Comparison of ENCODE assay signal across 8 mouse cellular contexts in the genomic region with DNA sequence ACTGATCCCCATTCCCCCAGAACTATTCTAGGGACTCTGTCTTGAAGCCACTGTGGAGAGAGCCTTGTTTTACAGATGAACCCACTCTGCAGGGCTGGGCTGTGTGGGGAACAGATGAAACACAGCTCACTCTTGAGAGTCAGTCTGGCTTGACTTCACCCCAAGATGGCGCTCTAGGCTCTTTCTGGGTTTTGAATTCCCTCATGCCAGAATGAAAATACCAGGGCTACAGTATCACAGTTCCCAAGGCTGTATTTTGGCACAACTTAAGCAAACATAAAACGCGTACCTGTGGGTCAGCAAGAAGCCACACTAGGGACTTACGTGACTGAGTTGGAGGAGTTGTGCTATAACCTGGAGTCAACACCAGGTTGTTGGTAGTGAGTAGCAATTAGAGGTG. TPM values are rescaled to one million over a fixed set of nuclear protein-coding genes. Genes with fewer than 3 reads are reported as not detected.
DNase-seq lines count a peak whose midpoint lies in the region; ATAC-seq lines count a peak whose summit lies in the region.

No protein-coding gene starts in this region.

- peak; percentile 23 to 53; a peak in 3 of 4 replicates for ATAC-seq in hematopoietic stem cell, adult 5-6 weeks (replicated peaks in 1 of 2; ENCODE audit: insufficient read depth in 1 of 2, low FRiP score in 2 of 2, low TSS enrichment in 1 of 2, low read depth in 1 of 2, poor library complexity in 2 of 2, severe bottlenecking in 2 of 2)
- ATAC-seq in megakaryocyte-erythroid progenitor cell, adult 5-6 weeks (replicated peaks; ENCODE audit: low FRiP score, low TSS enrichment, poor library complexity, severe bottlenecking): peak; percentile 64; the same call in 1 of the 2 replicates

- DNase-seq in ovary, postnatal 36 days (ENCODE audit: low spot score): peak; percentile 62
- DNase-seq in ovary, adult 18-20 months (ENCODE audit: low spot score): no peak
- peak; percentile 90 for DNase-seq in adipocyte (ENCODE audit: low spot score)
- peak; percentile 44 for DNase-seq in embryo, embryonic 9.5 days (ENCODE audit: extremely low spot score)
- peak; percentile 66 to 71 for DNase-seq in layer of hippocampus, postnatal 36 days
- peak; percentile 43 to 49 for DNase-seq in thymus, postnatal 36 days

RNA-seq across cellular contexts. Expression of a gene that starts 8.9 kb away (rescaled TPM):
- 69.2 and 71.8 TPM in 2 replicates for total RNA-seq in hematopoietic stem cell, adult 5-6 weeks (2017)
- 10 to 100 TPM; 10.1 to 13.6 TPM for total RNA-seq in layer of hippocampus, postnatal 36 days (2021)
- 80.4 and 113 TPM in 2 replicates for total RNA-seq in megakaryocyte-erythroid progenitor cell, adult 5-6 weeks (2014; fragmentation: Nextera tagmentation)
- 64.4 and 90.0 TPM in 2 replicates for total RNA-seq in megakaryocyte-erythroid progenitor cell, adult 5-6 weeks (2017)

RNA-seq across cellular contexts. Expression of a gene that starts 15.3 kb away (rescaled TPM):
- not detected in 2 replicates for total RNA-seq in hematopoietic stem cell, adult 5-6 weeks (2017)
- total RNA-seq in layer of hippocampus, postnatal 36 days (2021): 10 to 100 TPM; 16.5 to 16.7 TPM
- 0.35 TPM in 1 of 2 replicates, not detected in the other for total RNA-seq in megakaryocyte-erythroid progenitor cell, adult 5-6 weeks (2014; fragmentation: Nextera tagmentation)
- 0.46 TPM in 1 of 2 replicates, not detected in the other for total RNA-seq in megakaryocyte-erythroid progenitor cell, adult 5-6 weeks (2017)

RNA-seq across cellular contexts. Expression of a gene that starts 16.9 kb away (rescaled TPM):
- 31.9 and 48.9 TPM in 2 replicates for total RNA-seq in hematopoietic stem cell, adult 5-6 weeks (2017)
- total RNA-seq in layer of hippocampus, postnatal 36 days (2021): 1 to 10 TPM; 2.0 to 2.3 TPM
- total RNA-seq in megakaryocyte-erythroid progenitor cell, adult 5-6 weeks (2014; fragmentation: Nextera tagmentation): 13.5 and 18.9 TPM in 2 replicates
- total RNA-seq in megakaryocyte-erythroid progenitor cell, adult 5-6 weeks (2017): 5.7 and 10.3 TPM in 2 replicates

RNA-seq across cellular contexts. Expression of a gene that starts 22.5 kb away (rescaled TPM):
- 190 and 197 TPM in 2 replicates for total RNA-seq in hematopoietic stem cell, adult 5-6 weeks (2017)
- 10 to 100 TPM; 97.4 to 99.4 TPM for total RNA-seq in layer of hippocampus, postnatal 36 days (2021)
- total RNA-seq in megakaryocyte-erythroid progenitor cell, adult 5-6 weeks (2014; fragmentation: Nextera tagmentation): 270 and 300 TPM in 2 replicates
- 278 and 305 TPM in 2 replicates for total RNA-seq in megakaryocyte-erythroid progenitor cell, adult 5-6 weeks (2017)

RNA-seq across cellular contexts. Expression of a gene that starts 30.0 kb away (rescaled TPM):
- total RNA-seq in hematopoietic stem cell, adult 5-6 weeks (2017): 56.5 and 72.3 TPM in 2 replicates
- 100 to 1,000 TPM; 115 to 137 TPM for total RNA-seq in layer of hippocampus, postnatal 36 days (2021)
- total RNA-seq in megakaryocyte-erythroid progenitor cell, adult 5-6 weeks (2014; fragmentation: Nextera tagmentation): 109 and 117 TPM in 2 replicates
- total RNA-seq in megakaryocyte-erythroid progenitor cell, adult 5-6 weeks (2017): 28.0 and 39.1 TPM in 2 replicates

Comparison
In these comparisons a context has a peak if more than half of its experiments do, and no peak if none do; other contexts are left out.
1. RNA of a gene that starts 15.3 kb away (total RNA-seq): 16.5 to 16.7 TPM in layer of hippocampus, postnatal 36 days; not detected in hematopoietic stem cell, adult 5-6 weeks and 0.35 to 0.46 TPM in megakaryocyte-erythroid progenitor cell, adult 5-6 weeks; every median in the first group is over 10 times any median in the second.